In genomic region chr17:13743709-13744079, GRCm38 (mm10) we compare ENCODE assay signal across 10 mouse cellular contexts. TPM values are rescaled to one million over a fixed set of nuclear protein-coding genes. Genes with fewer than 3 reads are reported as not detected.
DNase-seq lines count a peak whose midpoint lies in the region; ATAC-seq lines count a peak whose summit lies in the region.
"Had no signal": no experiment of that assay in that cellular context is flagged by ENCODE, and none has a peak within 500 bp of the region (broad histone marks: within the 10 kb centered on the region; RNA-seq: fewer than 3 reads in every experiment).

No protein-coding gene starts in this region.

- DNase-seq in heart, adult 11 months = peak; percentile 83
- no peak for DNase-seq in heart, adult 9 months (ENCODE audit: low spot score in 2 of 2)
- DNase-seq in NIH3T3 (ENCODE audit: low read depth) = peak; percentile 43
- DNase-seq in lung, postnatal 4 days = peak; percentile 57 to 82
- DNase-seq in thymus, postnatal 14 days = no peak
- no peak for DNase-seq in frontal cortex, adult 2 months (ENCODE audit: extremely low spot score in 1 of 2, low spot score in 1 of 2)

- H3K4me3 ChIP-seq in kidney, embryonic 16.5 days (ENCODE audit: low read length) = no peak overlapping the region
- H3K4me3 ChIP-seq: myocyte had no signal

- peak overlapping the region; percentile 82 for H3K27ac ChIP-seq in kidney, embryonic 16.5 days (ENCODE audit: low read length)

- no peaks in the 10 kb centered on the region for H3K36me3 ChIP-seq in kidney, embryonic 16.5 days (ENCODE audit: insufficient read depth, low read length)

- H3K9ac ChIP-seq in kidney, embryonic 16.5 days (replicated peaks; ENCODE audit: low read length) = 0 out of 2 replicates have a peak overlapping the region, but pooled peaks have one; percentile 14

- H3K4me2 ChIP-seq in kidney, embryonic 16.5 days (replicated peaks; ENCODE audit: low read depth, low read length) = no peak overlapping the region

- peak; percentile 47; the same call in 1 of the 2 replicates for ATAC-seq in kidney, embryonic 16.5 days (ENCODE audit: low FRiP score, low TSS enrichment)
- no peak for ATAC-seq in megakaryocyte, adult 5-6 weeks (ENCODE audit: poor library complexity, severe bottlenecking)
- ATAC-seq: CD4-positive, CD25-positive, alpha-beta regulatory T cell, adult 4 months had no signal

- 38% methylated on average over 5 of the region's 5 CpGs for WGBS in kidney, embryonic 16.5 days

- no peaks in the 10 kb centered on the region for H3K9me3 ChIP-seq in kidney, embryonic 16.5 days (ENCODE audit: low read length)

- no peaks in the 10 kb centered on the region for H3K27me3 ChIP-seq in kidney, embryonic 16.5 days (ENCODE audit: insufficient read depth, low read length)

- H3K4me1 ChIP-seq in kidney, embryonic 16.5 days (ENCODE audit: insufficient read depth, low read length) = peaks cover 45% of the 10 kb centered on the region

RNA-seq across cellular contexts. Expression of gene Afdn, which starts 16.6 kb away (rescaled TPM):
- polyA plus RNA-seq in kidney, embryonic 16.5 days (2015; fragmentation: Nextera tagmentation; extraction: Ambion mirVana) = 52.7 TPM in 2 replicates
- total RNA-seq in megakaryocyte, adult 5-6 weeks (2015) = 14.1 and 15.3 TPM in 2 replicates
- total RNA-seq in megakaryocyte, adult 5-6 weeks (2017) = 22.6 and 29.1 TPM in 2 replicates
- polyA plus RNA-seq in frontal cortex, adult 2 months (2012; rRNA removed) = 87.0 and 90.3 TPM in 2 replicates

RNA-seq across cellular contexts. Expression of gene Tcte2, which starts 17.9 kb away (rescaled TPM):
- 2.8 and 4.0 TPM in 2 replicates for polyA plus RNA-seq in kidney, embryonic 16.5 days (2015; fragmentation: Nextera tagmentation; extraction: Ambion mirVana)
- not detected in 2 replicates for total RNA-seq in megakaryocyte, adult 5-6 weeks (2015)
- total RNA-seq in megakaryocyte, adult 5-6 weeks (2017) = not detected in 2 replicates
- 12.6 and 14.0 TPM in 2 replicates for polyA plus RNA-seq in frontal cortex, adult 2 months (2012; rRNA removed)
- polyA plus RNA-seq: CD4-positive, CD25-positive, alpha-beta regulatory T cell, adult 4 months had no signal

Comparison
In these comparisons a context has a peak if more than half of its experiments do, and no peak if none do; other contexts are left out.
1. DNase-seq: peak in heart, adult 11 months (single experiment), NIH3T3 (single experiment) and lung, postnatal 4 days (2 of 2); none in heart, adult 9 months (0 of 2), thymus, postnatal 14 days (single experiment) and frontal cortex, adult 2 months (0 of 2).